Mouse (Mus musculus): ENCODE results near the gene Smim27. TPM values are rescaled to one million over a fixed set of nuclear protein-coding genes. Genes with fewer than 3 reads are reported as not detected.
A peak's percentile ranks its signal among the peaks of the same experiment; 100 is the strongest.

Gene Smim27
- polyA plus RNA-seq (2015; fragmentation: Nextera tagmentation; extraction: Ambion mirVana): 33.6 and 34.4 TPM in 2 replicates

GRCm38 (mm10) chr4:40269430-40270032 lies at the start of gene Smim27, which contains the start of gene Topors:
Gene Smim27, plus strand, starts transcription at chr4:40269579.
Gene Topors, minus strand, starts transcription at chr4:40269850.
- H3K27ac ChIP-seq (ENCODE audit: low read length): peak within 1 kb of the TSS; percentile 100
- no peaks in the 10 kb centered on the region for H3K36me3 ChIP-seq (ENCODE audit: control insufficient read depth, insufficient read depth, low read length)
- H3K4me1 ChIP-seq (ENCODE audit: control insufficient read depth, insufficient read depth, low read length): peaks cover 25% of the 10 kb centered on the region
- under 1% methylated on average over 38 of the region's 38 CpGs for WGBS
- no peaks in the 10 kb centered on the region for H3K9me3 ChIP-seq (replicated peaks; ENCODE audit: control insufficient read depth, low read length)
- peak within 1 kb of the TSS; percentile 96 for H3K4me2 ChIP-seq (ENCODE audit: low read depth, low read length)
- H3K4me3 ChIP-seq (replicated peaks; ENCODE audit: low read length): peak within 1 kb of the TSS; percentile 87
- H3K27me3 ChIP-seq (ENCODE audit: control insufficient read depth, insufficient read depth, low read length): no peaks in the 10 kb centered on the region
- peak within 1 kb of the TSS; percentile 91 for H3K9ac ChIP-seq (ENCODE audit: low read length)
- ATAC-seq (ENCODE audit: insufficient read depth, low FRiP score): peak; percentile 96

- Histone ChIP-seq H3K4me2 (ENCODE audit: low read depth, low read length) (peak overlapping the region; percentile 22; the same call in 1 of the 2 replicates), H3K9ac (ENCODE audit: low read length) (no peak overlapping the region), H3K9me3 (replicated peaks; ENCODE audit: control insufficient read depth, low read length) (no peaks in the 10 kb centered on the region), H3K4me3 (replicated peaks; ENCODE audit: low read length) (no peak overlapping the region), H3K36me3 (ENCODE audit: control insufficient read depth, insufficient read depth, low read length) (peaks cover 8% of the 10 kb centered on the region; the same call in 1 of the 2 replicates), H3K4me1 (ENCODE audit: control insufficient read depth, insufficient read depth, low read length) (0 out of 2 replicates have a peak, but pooled peaks cover 5% of the 10 kb centered on the region), H3K27me3 (ENCODE audit: control insufficient read depth, insufficient read depth, low read length) (no peaks in the 10 kb centered on the region), H3K27ac (ENCODE audit: low read length) (no peak overlapping the region)
- 20% methylated on average over 12 of the region's 12 CpGs for WGBS
- ATAC-seq (ENCODE audit: insufficient read depth, low FRiP score): no peak
Observed at GRCm38 (mm10) chr4:40220437-40220836, 48.9 kb upstream of the Smim27 start.

DNA sequence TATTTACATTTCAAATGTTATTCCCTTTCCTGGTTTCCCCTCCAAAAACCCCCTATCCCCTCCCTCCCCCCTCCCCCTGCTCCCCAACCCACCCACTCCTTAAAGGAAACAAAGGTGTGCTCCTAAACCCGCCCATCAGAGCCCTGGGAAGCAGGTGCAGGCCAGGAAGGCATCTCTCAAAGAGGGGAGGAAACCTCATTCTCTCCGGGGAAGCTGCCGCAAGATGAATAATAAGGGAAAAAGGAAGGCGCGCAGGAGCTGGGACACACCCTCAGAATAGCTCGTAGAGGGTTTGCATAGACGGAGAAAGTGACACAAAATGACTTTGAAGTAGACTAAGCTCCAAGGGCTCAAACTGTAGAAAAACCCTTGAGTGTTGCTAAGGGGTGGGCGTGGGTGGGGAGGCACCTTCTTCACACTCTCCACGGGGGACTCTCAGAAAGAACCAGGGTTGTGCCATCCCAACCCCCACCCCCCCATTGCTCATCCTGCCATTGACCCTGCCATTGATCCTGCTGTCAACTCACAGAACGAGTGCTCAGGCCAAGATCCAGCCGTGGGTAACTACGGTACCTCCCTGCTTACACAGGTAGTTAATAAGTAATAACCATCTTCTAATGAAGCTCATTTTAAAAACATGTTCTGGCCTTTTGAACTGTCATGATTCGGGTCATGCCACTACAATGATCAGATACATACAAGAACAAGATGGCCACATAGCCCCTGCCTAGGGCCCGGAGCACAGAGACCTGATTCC lies 48.2 kb upstream of the Smim27 start:
- peak; percentile 74; the same call in 1 of the 2 replicates for ATAC-seq (ENCODE audit: insufficient read depth, low FRiP score)
- Histone ChIP-seq H3K4me2 (ENCODE audit: low read depth, low read length) (0 out of 2 replicates have a peak overlapping the region, but pooled peaks have one; percentile 22), H3K27me3 (ENCODE audit: control insufficient read depth, insufficient read depth, low read length) (no peaks in the 10 kb centered on the region), H3K4me3 (replicated peaks; ENCODE audit: low read length) (no peak overlapping the region), H3K4me1 (ENCODE audit: control insufficient read depth, insufficient read depth, low read length) (0 out of 2 replicates have a peak, but pooled peaks cover 5% of the 10 kb centered on the region), H3K9me3 (replicated peaks; ENCODE audit: control insufficient read depth, low read length) (no peaks in the 10 kb centered on the region), H3K27ac (ENCODE audit: low read length) (no peak overlapping the region), H3K9ac (ENCODE audit: low read length) (no peak overlapping the region), H3K36me3 (ENCODE audit: control insufficient read depth, insufficient read depth, low read length) (peaks cover 8% of the 10 kb centered on the region; the same call in 1 of the 2 replicates)
- 19% methylated on average over 14 of the region's 14 CpGs for WGBS

DNA sequence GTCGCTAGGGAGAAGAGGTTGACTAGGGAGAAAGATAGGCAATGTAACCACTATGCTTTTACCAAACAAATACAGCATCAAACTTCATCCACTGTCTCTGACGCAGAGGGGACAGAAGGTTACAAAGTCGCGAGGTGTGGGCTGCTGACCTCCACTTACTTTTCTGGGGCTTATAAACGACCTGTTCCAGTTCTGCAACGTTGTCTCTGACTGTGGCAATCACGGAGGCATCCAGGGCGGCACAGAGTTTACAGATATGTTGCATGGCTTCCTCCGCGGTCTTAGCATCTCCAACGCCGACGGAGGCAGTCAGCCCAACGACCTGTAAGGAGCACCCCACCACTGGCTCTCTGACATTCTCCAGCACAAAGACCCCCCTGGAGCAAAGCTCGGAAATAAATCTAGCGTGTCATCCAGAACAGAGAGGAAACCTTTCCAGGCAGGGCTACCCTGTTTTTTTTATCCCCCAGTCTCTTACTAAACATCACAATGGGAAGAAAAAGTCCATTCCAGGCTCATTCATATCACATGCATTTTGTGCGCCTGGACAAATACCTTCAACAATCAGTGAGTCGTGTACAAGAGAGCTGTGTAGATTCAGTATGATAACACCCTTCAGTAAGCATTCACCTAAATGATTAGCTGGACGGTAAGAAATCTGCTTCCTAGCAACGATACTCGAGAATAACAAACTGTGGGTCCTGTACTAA lies 47.3 kb upstream of the Smim27 start:
- Histone ChIP-seq H3K9ac (ENCODE audit: low read length) (no peak overlapping the region), H3K4me3 (replicated peaks; ENCODE audit: low read length) (no peak overlapping the region), H3K4me2 (ENCODE audit: low read depth, low read length) (no peak overlapping the region), H3K27me3 (ENCODE audit: control insufficient read depth, insufficient read depth, low read length) (no peaks in the 10 kb centered on the region), H3K4me1 (ENCODE audit: control insufficient read depth, insufficient read depth, low read length) (0 out of 2 replicates have a peak, but pooled peaks cover 5% of the 10 kb centered on the region), H3K9me3 (replicated peaks; ENCODE audit: control insufficient read depth, low read length) (no peaks in the 10 kb centered on the region), H3K27ac (ENCODE audit: low read length) (no peak overlapping the region), H3K36me3 (ENCODE audit: control insufficient read depth, insufficient read depth, low read length) (0 out of 2 replicates have a peak, but pooled peaks cover under 1% of the 10 kb centered on the region)
- ATAC-seq (ENCODE audit: insufficient read depth, low FRiP score): no peak
- 38% methylated on average over 21 of the region's 21 CpGs for WGBS

DNA sequence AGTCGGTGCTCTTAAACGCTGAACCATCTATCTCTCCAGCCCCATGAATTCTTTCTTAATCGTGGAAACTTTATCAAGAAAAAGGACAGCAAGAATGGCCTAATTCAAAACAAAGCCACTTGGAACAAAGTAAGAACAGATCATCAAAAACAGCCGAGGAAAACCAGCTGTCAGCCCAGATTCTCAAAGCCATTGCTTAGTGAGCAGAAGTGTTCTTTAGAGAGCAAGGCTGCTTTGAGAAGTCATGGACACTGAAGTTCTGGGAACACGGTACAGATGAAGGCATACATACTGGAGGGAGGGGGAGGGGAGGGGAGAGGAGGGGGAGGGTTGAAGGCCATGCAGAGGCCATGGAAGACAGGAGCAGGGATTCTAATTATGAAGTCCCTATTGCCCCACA lies 43.3 kb upstream of the Smim27 start:
- H3K27ac ChIP-seq (ENCODE audit: low read length): no peak overlapping the region
- no peaks in the 10 kb centered on the region for H3K36me3 ChIP-seq (ENCODE audit: control insufficient read depth, insufficient read depth, low read length)
- no peaks in the 10 kb centered on the region for H3K27me3 ChIP-seq (ENCODE audit: control insufficient read depth, insufficient read depth, low read length)
- ATAC-seq (ENCODE audit: insufficient read depth, low FRiP score): no peak
- H3K4me3 ChIP-seq (replicated peaks; ENCODE audit: low read length): no peak overlapping the region
- no peak overlapping the region for H3K9ac ChIP-seq (ENCODE audit: low read length)
- whole genome bisulfite sequencing: 42% methylated on average over 5 of the region's 5 CpGs
- no peaks in the 10 kb centered on the region for H3K9me3 ChIP-seq (replicated peaks; ENCODE audit: control insufficient read depth, low read length)
- no peaks in the 10 kb centered on the region for H3K4me1 ChIP-seq (ENCODE audit: control insufficient read depth, insufficient read depth, low read length)
- H3K4me2 ChIP-seq (ENCODE audit: low read depth, low read length): no peak overlapping the region

DNA sequence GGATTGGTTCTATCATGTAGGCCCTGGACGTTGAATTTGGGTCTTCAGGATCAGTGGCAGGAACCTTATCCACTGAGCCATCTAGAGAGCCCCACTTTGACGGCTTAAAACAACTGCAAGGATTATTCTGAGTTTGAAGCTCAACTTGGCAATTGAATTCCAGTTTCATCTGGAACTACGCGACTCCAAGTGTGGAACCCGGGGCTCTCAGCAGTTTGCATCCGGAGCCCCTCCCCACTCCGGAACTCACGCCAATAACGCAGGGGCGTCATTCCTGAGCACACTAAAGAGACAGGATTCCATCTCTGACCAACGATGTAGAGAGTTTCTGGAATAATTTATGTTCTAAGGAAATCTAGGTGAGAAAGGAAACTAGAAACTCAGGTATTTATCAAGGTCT lies 42.2 kb upstream of the Smim27 start:
- WGBS: 80% methylated on average over 11 of the region's 11 CpGs
- no peak for ATAC-seq (ENCODE audit: insufficient read depth, low FRiP score)

GRCm38 (mm10) chr4:40227886-40228285 lies 41.5 kb upstream of the Smim27 start:
- Histone ChIP-seq H3K4me2 (ENCODE audit: low read depth, low read length) (no peak overlapping the region), H3K4me1 (ENCODE audit: control insufficient read depth, insufficient read depth, low read length) (no peaks in the 10 kb centered on the region), H3K9me3 (replicated peaks; ENCODE audit: control insufficient read depth, low read length) (no peaks in the 10 kb centered on the region), H3K36me3 (ENCODE audit: control insufficient read depth, insufficient read depth, low read length) (no peaks in the 10 kb centered on the region), H3K27ac (ENCODE audit: low read length) (no peak overlapping the region), H3K9ac (ENCODE audit: low read length) (no peak overlapping the region), H3K27me3 (ENCODE audit: control insufficient read depth, insufficient read depth, low read length) (no peaks in the 10 kb centered on the region), H3K4me3 (replicated peaks; ENCODE audit: low read length) (no peak overlapping the region)
- WGBS: 83% methylated on average over 7 of the region's 7 CpGs
- no peak for ATAC-seq (ENCODE audit: insufficient read depth, low FRiP score)

More for the DNA sequence above, 42.2 kb upstream of the Smim27 start:
- no peaks in the 10 kb centered on the region for H3K4me1 ChIP-seq (ENCODE audit: control insufficient read depth, insufficient read depth, low read length)
- no peak overlapping the region for H3K4me2 ChIP-seq (ENCODE audit: low read depth, low read length)
- no peaks in the 10 kb centered on the region for H3K9me3 ChIP-seq (replicated peaks; ENCODE audit: control insufficient read depth, low read length)
- H3K36me3 ChIP-seq (ENCODE audit: control insufficient read depth, insufficient read depth, low read length): no peaks in the 10 kb centered on the region
- H3K4me3 ChIP-seq (replicated peaks; ENCODE audit: low read length): no peak overlapping the region
- no peaks in the 10 kb centered on the region for H3K27me3 ChIP-seq (ENCODE audit: control insufficient read depth, insufficient read depth, low read length)
- no peak overlapping the region for H3K27ac ChIP-seq (ENCODE audit: low read length)
- no peak overlapping the region for H3K9ac ChIP-seq (ENCODE audit: low read length)

DNA sequence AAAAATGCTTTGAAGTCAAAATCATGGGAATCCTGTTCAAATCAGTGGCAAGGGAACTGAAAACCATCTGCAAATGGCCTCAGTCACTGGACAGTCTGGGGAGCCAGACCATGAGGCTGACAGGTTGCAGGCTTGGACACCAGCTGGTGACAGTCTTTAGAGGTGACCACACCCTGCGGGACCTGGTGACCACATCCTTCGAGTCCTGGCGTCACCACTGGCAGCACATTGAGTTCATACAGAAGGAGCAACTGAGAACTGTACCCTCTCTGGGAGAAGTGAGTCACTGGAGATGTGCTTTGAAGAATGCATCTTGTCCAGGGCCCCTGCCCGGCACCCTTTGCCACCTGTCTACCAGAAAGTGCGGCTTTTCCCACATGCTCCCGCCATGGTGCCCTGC lies 39.7 kb upstream of the Smim27 start:
- Histone ChIP-seq H3K4me2 (ENCODE audit: low read depth, low read length) (no peak overlapping the region), H3K27ac (ENCODE audit: low read length) (no peak overlapping the region), H3K9ac (ENCODE audit: low read length) (no peak overlapping the region), H3K4me3 (replicated peaks; ENCODE audit: low read length) (no peak overlapping the region), H3K9me3 (replicated peaks; ENCODE audit: control insufficient read depth, low read length) (no peaks in the 10 kb centered on the region), H3K4me1 (ENCODE audit: control insufficient read depth, insufficient read depth, low read length) (no peaks in the 10 kb centered on the region), H3K36me3 (ENCODE audit: control insufficient read depth, insufficient read depth, low read length) (no peaks in the 10 kb centered on the region), H3K27me3 (ENCODE audit: control insufficient read depth, insufficient read depth, low read length) (no peaks in the 10 kb centered on the region)
- no peak for ATAC-seq (ENCODE audit: insufficient read depth, low FRiP score)
- 89% methylated on average over 6 of the region's 6 CpGs for WGBS

Data from stomach, embryonic 16.5 days (tissue).